ENCODE assay signal across 18 mouse cellular contexts in the genomic region with DNA sequence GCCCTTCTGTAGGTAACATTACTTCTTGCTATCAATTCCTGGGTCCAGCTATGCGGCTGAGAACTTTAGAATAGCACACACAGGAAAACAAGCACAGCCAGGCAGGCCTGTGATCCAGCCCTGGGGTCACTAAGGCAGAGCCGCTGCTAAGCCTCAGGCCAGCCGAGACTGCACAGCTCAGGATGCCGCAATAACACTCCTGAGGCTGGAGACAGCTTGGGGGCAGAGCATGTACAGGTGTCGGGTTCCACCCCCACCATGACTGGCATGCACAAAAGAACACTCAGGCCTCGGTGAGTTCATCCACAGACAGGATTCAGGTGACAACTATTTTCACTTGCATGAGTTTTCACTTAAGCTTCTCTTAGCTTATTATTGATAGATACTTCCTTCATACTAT. TPM values are rescaled to one million over a fixed set of nuclear protein-coding genes. Genes with fewer than 3 reads are reported as not detected.
DNase-seq lines count a peak whose midpoint lies in the region; ATAC-seq and TF ChIP-seq lines count a peak whose summit lies in the region.
"Had no signal": no experiment of that assay in that cellular context is flagged by ENCODE, and none has a peak within 500 bp of the region (broad histone marks: within the 10 kb centered on the region; RNA-seq: fewer than 3 reads in every experiment).

No protein-coding gene starts in this region.

- peaks cover 22% of the 10 kb centered on the region for H3K4me1 ChIP-seq in megakaryocyte, embryonic 14.5 days
- peaks cover 35% of the 10 kb centered on the region for H3K4me1 ChIP-seq in limb, embryonic 10.5 days
- H3K4me1 ChIP-seq in lung, postnatal 0 days (ENCODE audit: insufficient read depth, low read depth, low read length) = no peaks in the 10 kb centered on the region

- DNase-seq in ZHBTc4 (ENCODE audit: low read depth, low spot score) = peak; percentile 25
- peak; percentile 40 for DNase-seq in limb, embryonic 10.5 days (ENCODE audit: low spot score)
- DNase-seq in lung, postnatal 0 days (ENCODE audit: low spot score) = no peak
- DNase-seq in layer of hippocampus, adult 18-20 months (ENCODE audit: low spot score in 2 of 2) = no peak
- DNase-seq: adrenal gland, postnatal 25 days; cerebellum, adult 9-11 months; heart, postnatal 10 days; kidney, postnatal 14 days had no signal

- no peak for TF ChIP-seq EP300 in lung, postnatal 0 days (IDR thresholded peaks at IDR 0.05)

- 34% methylated on average over 6 of the region's 6 CpGs for WGBS in limb, embryonic 10.5 days
- 62% methylated on average over 6 of the region's 6 CpGs for WGBS in lung, postnatal 0 days

- H3K9me3 ChIP-seq in megakaryocyte, embryonic 14.5 days = peaks cover 5% of the 10 kb centered on the region; the same call in 1 of the 2 replicates
- no peaks in the 10 kb centered on the region for H3K9me3 ChIP-seq in limb, embryonic 10.5 days (replicated peaks)
- no peaks in the 10 kb centered on the region for H3K9me3 ChIP-seq in lung, postnatal 0 days (ENCODE audit: low read length)
- H3K9me3 ChIP-seq: forebrain, embryonic 12.5 days; hindbrain, embryonic 13.5 days; intestine, embryonic 15.5 days; midbrain, embryonic 13.5 days had no signal

- H3K36me3 ChIP-seq in megakaryocyte, embryonic 14.5 days (replicated peaks; ENCODE audit: low read length) = peaks cover 24% of the 10 kb centered on the region
- peaks cover 27% of the 10 kb centered on the region for H3K36me3 ChIP-seq in limb, embryonic 10.5 days
- no peaks in the 10 kb centered on the region for H3K36me3 ChIP-seq in lung, postnatal 0 days (ENCODE audit: insufficient read depth, low read length)

- peak overlapping the region; percentile 28 for H3K4me3 ChIP-seq in megakaryocyte, embryonic 14.5 days (replicated peaks)
- H3K4me3 ChIP-seq in limb, embryonic 10.5 days = no peak overlapping the region
- no peak overlapping the region for H3K4me3 ChIP-seq in lung, postnatal 0 days (ENCODE audit: low read depth, low read length)
- H3K4me3 ChIP-seq: embryonic facial prominence, embryonic 13.5 days; forebrain, embryonic 12.5 days; hindbrain, embryonic 13.5 days; intestine, embryonic 15.5 days; midbrain, embryonic 13.5 days had no signal

- H3K4me2 ChIP-seq in lung, postnatal 0 days (replicated peaks; ENCODE audit: low read depth, low read length) = no peak overlapping the region
- H3K4me2 ChIP-seq: forebrain, embryonic 12.5 days; hindbrain, embryonic 13.5 days; midbrain, embryonic 13.5 days had no signal

- no peak for TF ChIP-seq CTCF in lung, postnatal 0 days (IDR thresholded peaks at IDR 0.05)

- H3K9ac ChIP-seq in lung, postnatal 0 days (replicated peaks; ENCODE audit: low read depth) = no peak overlapping the region
- H3K9ac ChIP-seq: embryonic facial prominence, embryonic 13.5 days; forebrain, embryonic 12.5 days; hindbrain, embryonic 13.5 days; intestine, embryonic 15.5 days; liver, embryonic 14.5 days; midbrain, embryonic 13.5 days had no signal

- peaks cover 14% of the 10 kb centered on the region for H3K27me3 ChIP-seq in megakaryocyte, embryonic 14.5 days (replicated peaks)
- no peaks in the 10 kb centered on the region for H3K27me3 ChIP-seq in limb, embryonic 10.5 days (ENCODE audit: low read depth, poor library complexity, severe bottlenecking)
- H3K27me3 ChIP-seq in lung, postnatal 0 days (replicated peaks; ENCODE audit: insufficient read depth, low read length) = no peaks in the 10 kb centered on the region
- H3K27me3 ChIP-seq: embryonic facial prominence, embryonic 13.5 days; forebrain, embryonic 12.5 days; hindbrain, embryonic 13.5 days; intestine, embryonic 15.5 days; midbrain, embryonic 13.5 days had no signal

- no peak overlapping the region; the same call in 1 of the 2 replicates for H3K27ac ChIP-seq in limb, embryonic 10.5 days
- no peak overlapping the region for H3K27ac ChIP-seq in lung, postnatal 0 days (ENCODE audit: low read length)
- H3K27ac ChIP-seq: forebrain, embryonic 12.5 days; hindbrain, embryonic 13.5 days; intestine, embryonic 15.5 days; liver, embryonic 14.5 days; midbrain, embryonic 13.5 days had no signal

- ATAC-seq in megakaryocyte, adult 5-6 weeks (ENCODE audit: poor library complexity, severe bottlenecking) = no peak
- ATAC-seq in frontal cortex, adult (ENCODE audit: low TSS enrichment) = no peak
- no peak for ATAC-seq in lung, postnatal 0 days
- ATAC-seq: midbrain, embryonic 13.5 days had no signal

RNA-seq across cellular contexts. Expression of a gene that starts 6.0 kb away (rescaled TPM):
- 0.92 and 1.5 TPM in 2 replicates for polyA plus RNA-seq in megakaryocyte, embryonic 14.5 days (2012; ENCODE audit: insufficient read depth, low replicate concordance)
- total RNA-seq in megakaryocyte, adult 5-6 weeks (2015) = 17.5 and 18.6 TPM in 2 replicates
- total RNA-seq in megakaryocyte, adult 5-6 weeks (2017) = 24.0 and 25.9 TPM in 2 replicates
- polyA plus RNA-seq in limb, embryonic 10.5 days (2016; fragmentation: Nextera tagmentation; extraction: Ambion mirVana) = 18.1 and 18.2 TPM in 2 replicates
- polyA plus RNA-seq in lung, postnatal 0 days (2015; fragmentation: Nextera tagmentation; extraction: Ambion mirVana) = 3.2 TPM in 2 replicates
- 10 to 100 TPM; 52.2 to 58.4 TPM for total RNA-seq in layer of hippocampus, adult 18-20 months (2021)

RNA-seq across cellular contexts. Expression of a gene that starts 55.4 kb away (rescaled TPM):
- polyA plus RNA-seq in megakaryocyte, embryonic 14.5 days (2012; ENCODE audit: insufficient read depth, low replicate concordance) = not detected in 2 replicates
- total RNA-seq in megakaryocyte, adult 5-6 weeks (2015) = not detected in 2 replicates
- not detected in 2 replicates for total RNA-seq in megakaryocyte, adult 5-6 weeks (2017)
- not detected in 2 replicates for polyA plus RNA-seq in limb, embryonic 10.5 days (2016; fragmentation: Nextera tagmentation; extraction: Ambion mirVana)
- polyA plus RNA-seq in lung, postnatal 0 days (2015; fragmentation: Nextera tagmentation; extraction: Ambion mirVana) = 0.15 and 0.61 TPM in 2 replicates
- total RNA-seq in layer of hippocampus, adult 18-20 months (2021) = under 1 TPM in 1 of 2 experiments, not detected in 1; 0.63 TPM
- total RNA-seq: adrenal gland, postnatal 25 days; gastrocnemius, adult 18-20 months had no signal
- polyA plus RNA-seq: forebrain, embryonic 12.5 days; hindbrain, embryonic 13.5 days; intestine, embryonic 15.5 days; liver, embryonic 14.5 days; midbrain, embryonic 13.5 days had no signal

Comparison
In these comparisons a context has a peak if more than half of its experiments do, and no peak if none do; other contexts are left out.
1. DNase-seq: peak in ZHBTc4 (single experiment) and limb, embryonic 10.5 days (single experiment); none in lung, postnatal 0 days (single experiment) and layer of hippocampus, adult 18-20 months (0 of 2).